Mouse (Mus musculus): Measurements from ENCODE around the gene Pom121l2. TPM values are rescaled to one million over a fixed set of nuclear protein-coding genes. Genes with fewer than 3 reads are reported as not detected.

The Pom121l2 gene
- polyA plus RNA-seq, 1 experiment from 2014 or later = not detected

- Histone ChIP-seq H3K4me3 (peak overlapping the region; percentile 24), H3K27ac (peak overlapping the region; percentile 98), H3K9me3 (replicated peaks) (no peaks in the 10 kb centered on the region), H3K4me1 (peaks cover 67% of the 10 kb centered on the region), H3K27me3 (replicated peaks) (no peaks in the 10 kb centered on the region), H3K4me2 (peak overlapping the region; percentile 75), H3K9ac (peak overlapping the region; percentile 80), H3K36me3 (no peaks in the 10 kb centered on the region)
- no peak for ATAC-seq
- 59% methylated on average over 2 of the region's 2 CpGs for WGBS (ENCODE audit: insufficient replicate concordance)
Observed at GRCm38 (mm10) chr13:22037415-22037814, 56.4 kb downstream of the Pom121l2 start.

Small RNA genes lying within 50 kb of the gene (microRNA-seq; reads per million reads assigned to microRNA genes)
- gene Gm44390 = not detected

Other genes with a start within 250 kb of the Pom121l2 start
- 0.59 and 0.75 TPM in 2 replicates for gene Hist1h4j, start 246.1 kb upstream of the Pom121l2 start, polyA plus RNA-seq (2016; fragmentation: Nextera tagmentation; extraction: Ambion mirVana)
- gene Hist1h4k, start 230.7 kb upstream of the Pom121l2 start, polyA plus RNA-seq (2016; fragmentation: Nextera tagmentation; extraction: Ambion mirVana) = 3.7 and 5.9 TPM in 2 replicates
- 42.8 and 58.5 TPM in 2 replicates for gene Hist1h2ak, start 227.4 kb upstream of the Pom121l2 start, polyA plus RNA-seq (2016; fragmentation: Nextera tagmentation; extraction: Ambion mirVana)
- gene Hist1h2bn, start 227.1 kb upstream of the Pom121l2 start, polyA plus RNA-seq (2016; fragmentation: Nextera tagmentation; extraction: Ambion mirVana) = 8.6 and 8.9 TPM in 2 replicates
- gene Hist1h1b, start 200.6 kb upstream of the Pom121l2 start, polyA plus RNA-seq (2016; fragmentation: Nextera tagmentation; extraction: Ambion mirVana) = 41.6 and 43.0 TPM in 2 replicates
- gene Hist1h3i, start 197.8 kb upstream of the Pom121l2 start, polyA plus RNA-seq (2016; fragmentation: Nextera tagmentation; extraction: Ambion mirVana) = 169 and 188 TPM in 2 replicates
- 11.2 and 14.0 TPM in 2 replicates for gene Hist1h2an, start 194.0 kb upstream of the Pom121l2 start, polyA plus RNA-seq (2016; fragmentation: Nextera tagmentation; extraction: Ambion mirVana)
- 3.6 and 5.6 TPM in 2 replicates for gene Hist1h2bp, start 193.7 kb upstream of the Pom121l2 start, polyA plus RNA-seq (2016; fragmentation: Nextera tagmentation; extraction: Ambion mirVana)
- 24.4 and 26.2 TPM in 2 replicates for gene Hist1h2bq, start 171.0 kb upstream of the Pom121l2 start, polyA plus RNA-seq (2016; fragmentation: Nextera tagmentation; extraction: Ambion mirVana)
- not detected in 2 replicates for gene Hist1h2ao, start 170.7 kb upstream of the Pom121l2 start, polyA plus RNA-seq (2016; fragmentation: Nextera tagmentation; extraction: Ambion mirVana)
- not detected in 2 replicates for gene Hist1h4m, start 169.4 kb upstream of the Pom121l2 start, polyA plus RNA-seq (2016; fragmentation: Nextera tagmentation; extraction: Ambion mirVana)
- 20.8 and 25.3 TPM in 2 replicates for gene Hist1h4n, start 149.0 kb upstream of the Pom121l2 start, polyA plus RNA-seq (2016; fragmentation: Nextera tagmentation; extraction: Ambion mirVana)
- 5,867 and 6,049 TPM in 2 replicates for gene Hist1h2ap, start 147.7 kb upstream of the Pom121l2 start, polyA plus RNA-seq (2016; fragmentation: Nextera tagmentation; extraction: Ambion mirVana)
- gene Hist1h2br, start 147.5 kb upstream of the Pom121l2 start, polyA plus RNA-seq (2016; fragmentation: Nextera tagmentation; extraction: Ambion mirVana) = 25.4 and 26.3 TPM in 2 replicates
- gene Zfp184, start 36.1 kb upstream of the Pom121l2 start, polyA plus RNA-seq (2016; fragmentation: Nextera tagmentation; extraction: Ambion mirVana) = 1.9 and 2.5 TPM in 2 replicates
- 0.22 and 0.33 TPM in 2 replicates for gene Prss16, start 28.5 kb downstream of the Pom121l2 start, polyA plus RNA-seq (2016; fragmentation: Nextera tagmentation; extraction: Ambion mirVana)
- gene Hist1h2ah, start 54.4 kb downstream of the Pom121l2 start, polyA plus RNA-seq (2016; fragmentation: Nextera tagmentation; extraction: Ambion mirVana) = 9.3 and 17.8 TPM in 2 replicates
- 4.4 and 4.8 TPM in 2 replicates for gene Hist1h2bk, start 54.7 kb downstream of the Pom121l2 start, polyA plus RNA-seq (2016; fragmentation: Nextera tagmentation; extraction: Ambion mirVana)
- gene Hist1h4i, start 60.2 kb downstream of the Pom121l2 start, polyA plus RNA-seq (2016; fragmentation: Nextera tagmentation; extraction: Ambion mirVana) = 44.1 and 49.4 TPM in 2 replicates
- 24.0 and 28.2 TPM in 2 replicates for gene Hist1h2ag, start 61.8 kb downstream of the Pom121l2 start, polyA plus RNA-seq (2016; fragmentation: Nextera tagmentation; extraction: Ambion mirVana)
- gene Hist1h2bj, start 62.0 kb downstream of the Pom121l2 start, polyA plus RNA-seq (2016; fragmentation: Nextera tagmentation; extraction: Ambion mirVana) = 14.5 and 17.1 TPM in 2 replicates
- not detected in 2 replicates for gene Vmn1r188, start 103.2 kb downstream of the Pom121l2 start, polyA plus RNA-seq (2016; fragmentation: Nextera tagmentation; extraction: Ambion mirVana)
- not detected in 2 replicates for gene Vmn1r189, start 124.6 kb downstream of the Pom121l2 start, polyA plus RNA-seq (2016; fragmentation: Nextera tagmentation; extraction: Ambion mirVana)
- gene Vmn1r191, start 202.8 kb downstream of the Pom121l2 start, polyA plus RNA-seq (2016; fragmentation: Nextera tagmentation; extraction: Ambion mirVana) = not detected in 2 replicates
- not detected in 2 replicates for gene Vmn1r192, start 209.9 kb downstream of the Pom121l2 start, polyA plus RNA-seq (2016; fragmentation: Nextera tagmentation; extraction: Ambion mirVana)
- gene Vmn1r193, start 242.0 kb downstream of the Pom121l2 start, polyA plus RNA-seq (2016; fragmentation: Nextera tagmentation; extraction: Ambion mirVana) = not detected in 2 replicates